Mouse (Mus musculus): ENCODE measurements around the gene Arpc2.
A peak's percentile ranks its signal among the peaks of the same experiment; 100 is the strongest.

Gene Arpc2

GRCm38 (mm10) chr1:74235938-74236589 is at the start of gene Arpc2:
Arpc2 (plus strand) TSS chr1:74236084.
- DNase-seq, result peak; percentile 98

GRCm38 (mm10) chr1:74190471-74190870 is 45.4 kb upstream of the Arpc2 start:
- no peak for DNase-seq

GRCm38 (mm10) chr1:74192711-74193110 is 43.2 kb upstream of the Arpc2 start:
- no peak for DNase-seq

GRCm38 (mm10) chr1:74194445-74194844 is 41.4 kb upstream of the Arpc2 start, which contains the start of gene Cxcr1:
Cxcr1 (minus strand) TSS chr1:74194631.
- DNase-seq, result no peak

GRCm38 (mm10) chr1:74195961-74196360 is 39.9 kb upstream of the Arpc2 start:
- DNase-seq, result peak; percentile 47

- DNase-seq, result no peak
Measured at GRCm38 (mm10) chr1:74196621-74197419, 39.1 kb upstream of the Arpc2 start.

GRCm38 (mm10) chr1:74197726-74198470 is 38.0 kb upstream of the Arpc2 start:
- DNase-seq, result no peak

- no peak for DNase-seq
Measured at GRCm38 (mm10) chr1:74199046-74199445, 36.8 kb upstream of the Arpc2 start.

- no peak for DNase-seq
Measured at GRCm38 (mm10) chr1:74201048-74201844, 34.6 kb upstream of the Arpc2 start.

GRCm38 (mm10) chr1:74203457-74203856 is 32.4 kb upstream of the Arpc2 start:
- no peak for DNase-seq

GRCm38 (mm10) chr1:74205881-74206280 is 30.0 kb upstream of the Arpc2 start:
- DNase-seq, result peak; percentile 66

GRCm38 (mm10) chr1:74206642-74207041 is 29.2 kb upstream of the Arpc2 start:
- DNase-seq, result no peak

GRCm38 (mm10) chr1:74207906-74208305 is 28.0 kb upstream of the Arpc2 start:
- DNase-seq, result no peak

GRCm38 (mm10) chr1:74208941-74209340 is 26.9 kb upstream of the Arpc2 start:
- no peak for DNase-seq

GRCm38 (mm10) chr1:74219922-74220321 is 16.0 kb upstream of the Arpc2 start:
- no peak for DNase-seq

GRCm38 (mm10) chr1:74227317-74227716 is 8.6 kb upstream of the Arpc2 start:
- no peak for DNase-seq

- DNase-seq, result no peak
Measured at GRCm38 (mm10) chr1:74229942-74230341, 5.9 kb upstream of the Arpc2 start.

- DNase-seq, result no peak
Measured at GRCm38 (mm10) chr1:74230992-74231391, 4.9 kb upstream of the Arpc2 start.

GRCm38 (mm10) chr1:74236590-74237317 is 870 bp downstream of the Arpc2 start:
- peak; percentile 63 for DNase-seq

- no peak for DNase-seq
Measured at GRCm38 (mm10) chr1:74237671-74238070, 1.8 kb downstream of the Arpc2 start.

GRCm38 (mm10) chr1:74238136-74238535 is 2.3 kb downstream of the Arpc2 start:
- DNase-seq, result no peak

GRCm38 (mm10) chr1:74239162-74239561 is 3.3 kb downstream of the Arpc2 start:
- DNase-seq, result no peak
